Mouse (Mus musculus) hindbrain, embryonic 13.5 days (tissue): ENCODE results near the gene Timmdc1. TPM values are rescaled to one million over a fixed set of nuclear protein-coding genes. Genes with fewer than 3 reads are reported as not detected.

ENCODE experiments used
- ATAC-seq: fragments of 200-750 bp; cut with Nextera tagmentation; 2 replicates; pipeline ENCODE4 v1.8.0; 2017; ENCODE audit warnings: moderate TSS enrichment; ENCODE audit not compliant: low FRiP score
- H3K27ac ChIP-seq: fragments of 300-500 bp; sonication (generic); 2 replicates; pipeline ENCODE4 v1.5.1; 2015; ENCODE audit warnings: inconsistent platforms, mild to moderate bottlenecking, moderate library complexity
- H3K27me3 ChIP-seq: fragments of 300-500 bp; sonication (generic); 2 replicates; pipeline ENCODE4 v1.6.1; 2015; ENCODE audit warnings: mild to moderate bottlenecking, inconsistent platforms
- H3K36me3 ChIP-seq: fragments of 300-500 bp; sonication (generic); 2 replicates; pipeline ENCODE4 v1.6.1; 2015; ENCODE audit warnings: mild to moderate bottlenecking, inconsistent platforms
- H3K4me1 ChIP-seq: fragments of 300-500 bp; sonication (generic); replicated peaks from 2 replicates; pipeline ENCODE4 v1.6.1; 2015; ENCODE audit warnings: inconsistent platforms
- H3K4me2 ChIP-seq: fragments of 300-500 bp; sonication (generic); 2 replicates; pipeline ENCODE4 v1.6.1; 2015; ENCODE audit warnings: inconsistent platforms, mild to moderate bottlenecking, moderate library complexity
- H3K4me3 ChIP-seq: fragments of 300-500 bp; sonication (generic); 2 replicates; pipeline ENCODE4 v1.5.1; 2015; ENCODE audit warnings: mild to moderate bottlenecking, inconsistent platforms
- H3K9ac ChIP-seq: fragments of 300-500 bp; sonication (generic); 2 replicates; pipeline ENCODE4 v1.6.1; 2015; ENCODE audit warnings: mild to moderate bottlenecking, inconsistent platforms
- H3K9me3 ChIP-seq: fragments of 300-500 bp; sonication (generic); 2 replicates; pipeline ENCODE4 v1.6.1; 2016; ENCODE audit warnings: inconsistent platforms
- WGBS: fragments of 180-500 bp; shearing (Covaris S2); methylation state at CpG from one replicate; pipeline ENCODE4 v1.1.7; 2015; 5-methylcytosine and 5-hydroxymethylcytosine counted together
- polyA plus RNA-seq: library from polyadenylated mRNA; unstranded; fragments of >200 nt; fragmentation: Nextera tagmentation; extraction: Ambion mirVana; gene quantifications from 2 replicates; pipeline ENCODE4 v1.2.1, GENCODE M21; 2015

Timmdc1 gene
- polyA plus RNA-seq, 1 experiment from 2014 or later, result 37.8 TPM

- WGBS, result 90% methylated on average over 13 of the region's 13 CpGs
- Histone ChIP-seq H3K4me3 (no peak overlapping the region), H3K9me3 (no peaks in the 10 kb centered on the region), H3K9ac (no peak overlapping the region), H3K4me2 (no peak overlapping the region), H3K36me3 (peaks cover 91% of the 10 kb centered on the region), H3K27me3 (no peaks in the 10 kb centered on the region), H3K27ac (no peak overlapping the region), H3K4me1 (no peaks in the 10 kb centered on the region)
- ATAC-seq, result no peak
Observed at GRCm38 (mm10) chr16:38538716-38539380, 16.4 kb upstream of the Timmdc1 start.

GRCm38 (mm10) chr16:38536544-38537146, 14.2 kb upstream of the Timmdc1 start:
- Histone ChIP-seq H3K27me3 (no peaks in the 10 kb centered on the region), H3K36me3 (peaks cover 93% of the 10 kb centered on the region), H3K27ac (no peak overlapping the region), H3K9me3 (no peaks in the 10 kb centered on the region), H3K4me1 (no peaks in the 10 kb centered on the region), H3K9ac (no peak overlapping the region), H3K4me2 (no peak overlapping the region), H3K4me3 (no peak overlapping the region)
- WGBS, result 42% methylated on average over 8 of the region's 8 CpGs
- no peak for ATAC-seq

GRCm38 (mm10) chr16:38526264-38526663, 3.8 kb upstream of the Timmdc1 start:
- Histone ChIP-seq H3K27ac (no peak overlapping the region), H3K9ac (no peak overlapping the region), H3K27me3 (no peaks in the 10 kb centered on the region), H3K9me3 (no peaks in the 10 kb centered on the region), H3K4me2 (no peak overlapping the region), H3K4me1 (peaks cover 15% of the 10 kb centered on the region), H3K36me3 (peaks cover 66% of the 10 kb centered on the region), H3K4me3 (no peak overlapping the region)
- ATAC-seq, result no peak
- 91% methylated on average over 6 of the region's 6 CpGs for WGBS

DNA sequence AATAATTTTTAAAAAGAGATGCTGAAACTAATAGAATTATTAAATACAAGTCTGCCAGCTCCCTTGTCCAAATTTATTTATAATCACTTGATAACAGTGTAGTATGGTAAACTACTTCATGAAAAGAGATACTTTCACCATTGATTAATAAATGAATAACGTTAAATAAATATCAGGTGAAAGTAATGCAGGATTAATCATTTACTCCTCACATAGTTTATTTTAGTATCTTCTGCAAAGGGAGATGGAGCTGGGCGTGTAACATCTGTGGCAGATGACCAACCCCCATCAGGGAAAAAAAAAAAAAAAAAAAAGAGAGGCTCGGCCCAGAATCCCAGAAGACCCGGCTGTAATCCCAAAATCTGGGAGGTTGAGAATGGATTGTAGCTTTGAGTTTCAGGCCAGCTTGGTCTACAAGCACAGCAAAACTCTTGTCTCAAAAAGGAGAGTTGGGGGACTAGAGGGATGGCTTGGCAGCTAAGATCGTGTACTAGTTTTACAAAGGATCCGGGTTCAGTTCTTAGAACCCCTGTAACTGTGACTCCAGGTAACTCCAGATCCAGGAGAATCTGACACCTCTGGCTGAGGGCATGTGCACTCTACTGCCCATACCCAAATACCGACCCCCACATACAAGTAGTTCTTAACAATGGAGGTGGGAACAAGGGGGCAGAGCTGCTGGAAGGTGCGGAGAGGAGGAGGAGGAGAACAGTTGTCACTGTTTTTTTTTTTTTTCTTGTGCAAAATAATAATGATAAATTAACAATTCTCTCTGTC, 1.1 kb downstream of the Timmdc1 start:
- no peaks in the 10 kb centered on the region for H3K9me3 ChIP-seq
- 42% methylated on average over 8 of the region's 8 CpGs for WGBS
- H3K27ac ChIP-seq, result no peak overlapping the region
- peak overlapping the region; percentile 60 for H3K4me2 ChIP-seq
- H3K27me3 ChIP-seq, result no peaks in the 10 kb centered on the region
- H3K4me1 ChIP-seq, result peaks cover 16% of the 10 kb centered on the region
- peak overlapping the region; percentile 92 for H3K4me3 ChIP-seq
- no peak for ATAC-seq
- H3K36me3 ChIP-seq, result peaks cover 40% of the 10 kb centered on the region
- H3K9ac ChIP-seq, result peak overlapping the region; percentile 97

GRCm38 (mm10) chr16:38519140-38519539, 3.3 kb downstream of the Timmdc1 start:
- Histone ChIP-seq H3K4me2 (no peak overlapping the region), H3K4me1 (peaks cover 16% of the 10 kb centered on the region), H3K27ac (no peak overlapping the region), H3K9me3 (no peaks in the 10 kb centered on the region), H3K4me3 (no peak overlapping the region), H3K36me3 (peaks cover 33% of the 10 kb centered on the region), H3K27me3 (no peaks in the 10 kb centered on the region), H3K9ac (no peak overlapping the region)
- ATAC-seq, result no peak
- WGBS, result 95% methylated on average over 2 of the region's 2 CpGs

DNA sequence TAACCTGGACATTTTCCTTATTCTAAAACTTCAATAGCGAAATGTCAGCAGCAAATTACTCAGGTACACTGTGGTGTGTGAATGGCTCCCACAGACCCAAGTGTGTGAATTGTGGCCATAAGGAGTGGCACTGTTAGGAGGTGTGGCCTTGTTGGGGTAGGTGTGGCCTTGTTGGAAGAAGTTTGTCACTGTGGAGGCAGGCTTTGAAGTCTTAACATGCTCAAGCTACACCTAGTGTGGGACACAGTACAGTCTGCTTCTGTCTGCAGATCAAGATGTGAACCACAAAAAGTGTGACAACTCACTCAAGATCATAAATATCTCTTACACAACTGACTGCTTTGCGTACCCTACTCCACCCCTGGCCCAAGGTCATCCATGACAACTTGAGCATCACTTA, 11.6 kb downstream of the Timmdc1 start:
- Histone ChIP-seq H3K27me3 (no peaks in the 10 kb centered on the region), H3K9me3 (no peaks in the 10 kb centered on the region), H3K27ac (no peak overlapping the region), H3K9ac (no peak overlapping the region), H3K36me3 (peaks cover 69% of the 10 kb centered on the region), H3K4me2 (no peak overlapping the region), H3K4me1 (no peaks in the 10 kb centered on the region), H3K4me3 (no peak overlapping the region)
- no peak for ATAC-seq
- WGBS, result 100% methylated on average over 2 of the region's 2 CpGs

DNA sequence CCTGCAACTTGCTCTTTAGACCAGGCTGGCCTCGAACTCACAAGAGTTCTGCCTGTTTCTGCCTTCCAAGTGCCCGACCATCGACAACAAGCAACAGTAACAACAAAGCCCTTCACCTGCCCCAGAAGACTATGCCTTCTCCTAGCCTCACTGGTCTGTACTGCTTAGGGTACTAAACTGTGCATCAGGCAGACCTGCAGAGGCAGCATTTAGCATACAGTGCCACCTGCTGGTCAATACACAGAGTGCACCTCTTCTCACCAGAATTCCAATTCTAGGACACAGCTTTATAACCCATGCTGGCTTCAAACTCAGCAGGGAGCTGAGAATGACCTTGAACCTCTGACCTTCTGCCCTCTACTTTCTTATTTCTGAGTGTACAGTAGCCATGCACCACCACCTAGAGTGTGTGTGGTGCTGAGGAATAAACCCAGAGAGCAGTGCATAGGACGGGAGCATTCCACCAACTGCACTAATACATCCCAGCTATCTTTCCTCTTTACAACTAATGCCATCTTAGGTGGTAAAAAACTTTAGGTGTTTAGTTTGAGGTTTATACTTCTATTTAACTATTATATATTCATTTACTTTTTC, 16.3 kb downstream of the Timmdc1 start:
- no peak overlapping the region for H3K9ac ChIP-seq
- H3K27ac ChIP-seq, result no peak overlapping the region
- H3K4me2 ChIP-seq, result no peak overlapping the region
- H3K36me3 ChIP-seq, result peaks cover 71% of the 10 kb centered on the region
- no peaks in the 10 kb centered on the region for H3K9me3 ChIP-seq
- ATAC-seq, result peak; percentile 85
- no peaks in the 10 kb centered on the region for H3K4me1 ChIP-seq
- H3K27me3 ChIP-seq, result no peaks in the 10 kb centered on the region
- 73% methylated on average over 4 of the region's 4 CpGs for WGBS
- H3K4me3 ChIP-seq, result no peak overlapping the region

- Histone ChIP-seq H3K4me1 (no peaks in the 10 kb centered on the region), H3K36me3 (peaks cover 72% of the 10 kb centered on the region), H3K4me2 (no peak overlapping the region), H3K4me3 (no peak overlapping the region), H3K27ac (no peak overlapping the region), H3K9ac (no peak overlapping the region), H3K9me3 (no peaks in the 10 kb centered on the region), H3K27me3 (no peaks in the 10 kb centered on the region)
- ATAC-seq, result no peak
- WGBS, result 92% methylated on average over 4 of the region's 4 CpGs
Observed at GRCm38 (mm10) chr16:38503528-38503927, 18.9 kb downstream of the Timmdc1 start.

DNA sequence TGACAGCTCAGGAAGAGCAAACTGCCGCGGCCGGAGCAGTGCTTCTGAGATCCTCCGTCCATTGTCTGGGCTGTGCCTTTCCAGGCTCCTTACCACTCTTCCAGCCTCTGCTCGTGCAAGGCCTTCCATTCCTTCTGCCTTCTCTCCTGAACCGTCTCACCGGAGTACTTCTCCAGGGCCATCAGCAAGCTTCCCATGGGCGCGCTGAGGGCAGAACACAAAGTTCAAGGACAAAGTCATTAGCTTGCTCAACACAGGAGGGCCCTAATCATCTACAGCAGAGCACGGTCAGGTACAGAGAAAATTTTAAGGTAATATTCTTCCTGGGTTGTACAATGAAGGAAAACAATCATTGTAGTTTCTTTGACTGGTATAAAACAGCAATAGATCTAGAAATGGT, 20.0 kb downstream of the Timmdc1 start:
- 92% methylated on average over 10 of the region's 10 CpGs for WGBS

GRCm38 (mm10) chr16:38496604-38497140, 25.8 kb downstream of the Timmdc1 start:
- no peak overlapping the region for H3K9ac ChIP-seq
- WGBS, result 83% methylated on average over 7 of the region's 7 CpGs
- no peaks in the 10 kb centered on the region for H3K27me3 ChIP-seq
- no peak overlapping the region for H3K4me3 ChIP-seq
- no peaks in the 10 kb centered on the region for H3K9me3 ChIP-seq
- no peaks in the 10 kb centered on the region for H3K4me1 ChIP-seq
- H3K27ac ChIP-seq, result no peak overlapping the region
- ATAC-seq, result no peak
- H3K4me2 ChIP-seq, result no peak overlapping the region
- H3K36me3 ChIP-seq, result peaks cover 43% of the 10 kb centered on the region

More for the DNA sequence above, 20.0 kb downstream of the Timmdc1 start:
- no peak overlapping the region for H3K9ac ChIP-seq
- H3K27me3 ChIP-seq, result no peaks in the 10 kb centered on the region
- ATAC-seq, result no peak
- H3K4me3 ChIP-seq, result no peak overlapping the region
- peaks cover 69% of the 10 kb centered on the region for H3K36me3 ChIP-seq
- H3K9me3 ChIP-seq, result no peaks in the 10 kb centered on the region
- no peaks in the 10 kb centered on the region for H3K4me1 ChIP-seq
- no peak overlapping the region for H3K4me2 ChIP-seq
- no peak overlapping the region for H3K27ac ChIP-seq

DNA sequence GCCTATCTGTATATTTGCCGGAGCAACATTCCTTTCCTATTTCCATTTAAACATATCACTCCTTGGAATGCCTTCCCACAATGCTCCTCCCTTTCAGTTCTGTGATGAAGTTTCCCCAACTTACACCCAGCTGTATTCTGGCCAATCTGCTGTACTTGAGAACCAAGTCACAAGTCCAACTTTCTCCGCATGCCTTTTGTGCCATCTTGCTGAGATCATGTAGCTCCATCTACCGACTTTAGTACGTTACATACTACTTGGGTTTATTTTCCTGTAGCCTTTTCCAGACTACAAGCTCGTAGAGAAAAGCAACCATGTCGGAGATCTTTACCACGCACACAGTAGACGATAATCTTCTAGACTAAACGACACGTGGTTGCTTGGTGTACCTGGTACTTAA, 28.6 kb downstream of the Timmdc1 start:
- H3K27ac ChIP-seq, result no peak overlapping the region
- no peak for ATAC-seq
- H3K9ac ChIP-seq, result no peak overlapping the region
- no peaks in the 10 kb centered on the region for H3K27me3 ChIP-seq
- no peak overlapping the region for H3K4me3 ChIP-seq
- no peaks in the 10 kb centered on the region for H3K9me3 ChIP-seq
- peaks cover 25% of the 10 kb centered on the region for H3K36me3 ChIP-seq
- H3K4me2 ChIP-seq, result no peak overlapping the region
- WGBS, result 90% methylated on average over 10 of the region's 10 CpGs
- H3K4me1 ChIP-seq, result no peaks in the 10 kb centered on the region

DNA sequence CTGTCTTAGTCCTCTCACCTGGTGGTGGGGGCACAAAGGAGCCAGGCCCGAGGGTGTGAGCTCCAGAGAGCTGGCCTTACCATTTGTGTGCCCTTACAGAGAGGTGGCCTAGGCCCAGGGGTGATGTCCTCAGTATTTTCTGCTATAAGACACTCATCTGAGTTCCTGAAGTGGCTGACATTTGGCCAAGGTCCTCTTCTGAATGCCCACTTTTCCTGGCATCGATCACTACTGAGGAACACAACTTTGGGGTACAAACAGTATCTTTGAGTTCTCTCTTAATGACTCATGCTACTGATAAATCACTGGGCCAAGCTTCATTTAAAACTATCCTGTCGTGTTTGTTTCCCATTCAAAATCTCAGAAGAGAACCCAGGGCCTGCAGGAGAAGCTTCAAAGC, 29.9 kb downstream of the Timmdc1 start:
- ATAC-seq, result no peak
- H3K4me1 ChIP-seq, result 0 out of 2 replicates have a peak, but pooled peaks cover 3% of the 10 kb centered on the region
- no peaks in the 10 kb centered on the region for H3K27me3 ChIP-seq
- H3K9ac ChIP-seq, result no peak overlapping the region
- no peak overlapping the region for H3K4me3 ChIP-seq
- H3K27ac ChIP-seq, result no peak overlapping the region
- H3K9me3 ChIP-seq, result no peaks in the 10 kb centered on the region
- peaks cover 16% of the 10 kb centered on the region for H3K36me3 ChIP-seq
- no peak overlapping the region for H3K4me2 ChIP-seq
- 89% methylated on average over 3 of the region's 3 CpGs for WGBS
